Comparison of ENCODE assay signal across 8 mouse cellular contexts in the genomic region with DNA sequence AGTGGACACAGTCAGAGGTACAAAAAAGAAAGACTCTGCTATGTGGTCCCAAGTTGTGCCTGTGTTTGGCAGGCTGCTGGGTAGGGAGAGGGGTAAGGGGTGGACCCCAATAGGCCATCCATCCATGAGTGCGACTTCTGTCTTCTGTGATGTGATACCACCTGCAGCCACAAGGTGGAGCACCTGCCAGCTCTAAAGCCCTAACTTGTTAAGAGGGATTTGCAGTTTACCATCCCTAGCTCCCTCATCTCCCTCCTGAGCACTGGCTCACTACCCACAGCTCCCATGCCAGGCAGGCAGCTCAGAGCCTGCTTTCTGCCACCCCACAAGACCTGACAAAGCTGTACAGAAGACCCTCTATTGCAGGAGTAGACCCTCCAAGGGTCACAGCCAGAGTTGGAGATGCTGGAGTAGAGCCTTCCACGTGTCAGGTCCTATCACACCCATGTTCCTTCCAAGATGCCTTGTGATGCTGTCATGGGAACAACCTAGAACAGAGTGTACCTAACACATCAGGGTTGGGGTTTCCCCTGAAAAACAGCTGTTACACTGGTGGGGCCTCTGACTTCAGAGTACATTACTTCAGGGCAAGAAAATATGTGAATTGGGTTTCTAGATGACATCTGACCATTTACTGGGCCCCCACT. TPM values are rescaled to one million over a fixed set of nuclear protein-coding genes. Genes with fewer than 3 reads are reported as not detected.
A peak's percentile ranks its signal among the peaks of the same experiment; 100 is the strongest.
DNase-seq lines count a peak whose midpoint lies in the region; ATAC-seq lines count a peak whose summit lies in the region.

No protein-coding gene starts in this region.

- H3K9ac ChIP-seq in midbrain, embryonic 16.5 days (ENCODE audit: low read depth, low read length), result no peak overlapping the region

- WGBS in midbrain, embryonic 10.5 days, result 41% methylated on average over 2 of the region's 2 CpGs
- 42% methylated on average over 2 of the region's 2 CpGs for WGBS in midbrain, embryonic 16.5 days
- WGBS in limb, embryonic 10.5 days, result 44% methylated on average over 2 of the region's 2 CpGs

- H3K27me3 ChIP-seq in midbrain, embryonic 10.5 days (ENCODE audit: low read depth, poor library complexity, severe bottlenecking), result peaks cover 15% of the 10 kb centered on the region; the same call in 1 of the 2 replicates
- H3K27me3 ChIP-seq in midbrain, embryonic 16.5 days (ENCODE audit: control insufficient read depth, insufficient read depth, low read depth, low read length), result no peaks in the 10 kb centered on the region
- peaks cover 9% of the 10 kb centered on the region for H3K27me3 ChIP-seq in limb, embryonic 10.5 days (ENCODE audit: low read depth, poor library complexity, severe bottlenecking)

- H3K27ac ChIP-seq in midbrain, embryonic 10.5 days (replicated peaks), result no peak overlapping the region
- H3K27ac ChIP-seq in midbrain, embryonic 16.5 days (ENCODE audit: low read length), result no peak overlapping the region
- H3K27ac ChIP-seq in limb, embryonic 10.5 days, result no peak overlapping the region

- no peaks in the 10 kb centered on the region for H3K9me3 ChIP-seq in midbrain, embryonic 10.5 days (replicated peaks)
- no peaks in the 10 kb centered on the region for H3K9me3 ChIP-seq in midbrain, embryonic 16.5 days (replicated peaks; ENCODE audit: control insufficient read depth, low read length, poor library complexity, severe bottlenecking)
- no peaks in the 10 kb centered on the region for H3K9me3 ChIP-seq in limb, embryonic 10.5 days (replicated peaks)

- no peak overlapping the region for H3K4me2 ChIP-seq in midbrain, embryonic 16.5 days (ENCODE audit: low read length)

- H3K4me3 ChIP-seq in midbrain, embryonic 10.5 days, result no peak overlapping the region
- H3K4me3 ChIP-seq in midbrain, embryonic 16.5 days (ENCODE audit: low read depth, low read length), result no peak overlapping the region
- H3K4me3 ChIP-seq in limb, embryonic 10.5 days, result no peak overlapping the region

- peak; percentile 82 for DNase-seq in midbrain, embryonic 10.5 days (ENCODE audit: low spot score)
- peak; percentile 81 for DNase-seq in cerebellum, adult 9-11 months
- DNase-seq in frontal cortex, postnatal 14 days (ENCODE audit: low spot score in 2 of 2), result peak; percentile 76 to 88
- peak; percentile 92 for DNase-seq in induced T-regulatory cell, adult 2 months (ENCODE audit: low read depth)
- DNase-seq in limb, embryonic 10.5 days (ENCODE audit: low spot score), result peak; percentile 87
- peak; percentile 84 to 95 for DNase-seq in spleen, postnatal 4 days (ENCODE audit: low spot score in 2 of 2)

- no peaks in the 10 kb centered on the region for H3K36me3 ChIP-seq in midbrain, embryonic 10.5 days
- no peaks in the 10 kb centered on the region for H3K36me3 ChIP-seq in midbrain, embryonic 16.5 days (ENCODE audit: control insufficient read depth, insufficient read depth, low read length)
- no peaks in the 10 kb centered on the region for H3K36me3 ChIP-seq in limb, embryonic 10.5 days

- no peak; the same call in 1 of the 2 replicates for ATAC-seq in midbrain, embryonic 16.5 days
- ATAC-seq in monocyte, adult 5-6 weeks (replicated peaks; ENCODE audit: insufficient number of reproducible peaks, low FRiP score, low TSS enrichment, poor library complexity, severe bottlenecking), result peak; percentile 61

- peaks cover 28% of the 10 kb centered on the region for H3K4me1 ChIP-seq in midbrain, embryonic 10.5 days
- H3K4me1 ChIP-seq in midbrain, embryonic 16.5 days (ENCODE audit: control insufficient read depth, insufficient read depth, low read length), result peaks cover 3% of the 10 kb centered on the region
- peaks cover 19% of the 10 kb centered on the region for H3K4me1 ChIP-seq in limb, embryonic 10.5 days

RNA-seq across cellular contexts. Expression of gene Gramd4, which starts 3.5 kb away (rescaled TPM):
- 14.3 and 16.7 TPM in 2 replicates for polyA plus RNA-seq in midbrain, embryonic 10.5 days (2016; fragmentation: Nextera tagmentation; extraction: Ambion mirVana)
- polyA plus RNA-seq in midbrain, embryonic 16.5 days (2015; fragmentation: Nextera tagmentation; extraction: Ambion mirVana), result 36.0 and 36.7 TPM in 2 replicates
- polyA plus RNA-seq in limb, embryonic 10.5 days (2016; fragmentation: Nextera tagmentation; extraction: Ambion mirVana), result 13.0 and 14.1 TPM in 2 replicates
- total RNA-seq in monocyte, adult 5-6 weeks (2017), result 112 to 191 TPM (median 137 TPM) in 3 replicates

RNA-seq across cellular contexts. Expression of gene Celsr1, which starts 20.4 kb away (rescaled TPM):
- 3.4 and 3.6 TPM in 2 replicates for polyA plus RNA-seq in midbrain, embryonic 10.5 days (2016; fragmentation: Nextera tagmentation; extraction: Ambion mirVana)
- polyA plus RNA-seq in midbrain, embryonic 16.5 days (2015; fragmentation: Nextera tagmentation; extraction: Ambion mirVana), result 1.1 and 1.3 TPM in 2 replicates
- 0.67 and 0.86 TPM in 2 replicates for polyA plus RNA-seq in limb, embryonic 10.5 days (2016; fragmentation: Nextera tagmentation; extraction: Ambion mirVana)
- 0.11 to 2.1 TPM (median 0.76 TPM) in 3 replicates for total RNA-seq in monocyte, adult 5-6 weeks (2017)
